Mouse (Mus musculus) small intestine, adult 2 months (tissue): Measurements from ENCODE around the gene Acan.

Source experiments
- CTCF ChIP-seq: fragments of 200-500 bp; IDR thresholded peaks from 2 replicates; pipeline ENCODE4 v1.5.1; 2012; ENCODE audit warnings: low read depth, mild to moderate bottlenecking, control low read depth, inconsistent platforms, low read length, moderate library complexity, mixed read lengths; ENCODE audit not compliant: insufficient replicate concordance, insufficient read length; ENCODE audit errors: extremely low read depth
- POLR2A ChIP-seq: fragments of 200-500 bp; IDR thresholded peaks from 2 replicates; pipeline ENCODE4 v1.6.1; 2012; ENCODE audit warnings: low read depth, mild to moderate bottlenecking, control low read depth, inconsistent platforms, low read length, moderate library complexity

DNA sequence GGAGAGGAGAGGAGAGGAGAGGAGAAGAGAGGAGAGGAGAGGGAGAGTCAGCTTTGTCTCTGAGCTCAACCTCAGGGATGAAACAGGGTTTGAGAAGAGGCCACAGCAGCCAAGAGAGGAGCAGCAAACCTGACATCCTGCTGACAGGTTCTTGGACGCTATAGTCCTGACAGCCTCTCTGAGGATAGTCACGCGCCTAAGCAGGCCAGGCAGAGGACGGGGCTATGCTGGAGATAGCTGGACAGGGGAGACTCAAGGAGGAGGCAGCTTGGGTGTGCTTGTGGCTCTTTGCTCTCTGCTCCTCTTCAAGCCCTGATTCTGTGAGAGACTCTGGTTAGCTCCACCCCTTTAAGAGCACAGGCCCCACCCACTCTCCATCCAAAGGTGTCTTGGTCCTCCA, 14.9 kb downstream of the Acan start:
- no peak for TF ChIP-seq POLR2A
- TF ChIP-seq CTCF, result no peak
